Mouse (Mus musculus) kidney, adult 9 months (tissue): ENCODE measurements at regions not wholly inside any gene's neighbourhood (a gene's known extent, or its start where the extent isn't known, plus 50 kb on each side); places are given as distances from the start of the nearest gene placed in this dataset.
A peak's percentile ranks its signal among the peaks of the same experiment; 100 is the strongest.

ENCODE experiments used
- DNase-seq: peaks from one replicate; pipeline ENCODE4 v3.0.0; 2022

DNA sequence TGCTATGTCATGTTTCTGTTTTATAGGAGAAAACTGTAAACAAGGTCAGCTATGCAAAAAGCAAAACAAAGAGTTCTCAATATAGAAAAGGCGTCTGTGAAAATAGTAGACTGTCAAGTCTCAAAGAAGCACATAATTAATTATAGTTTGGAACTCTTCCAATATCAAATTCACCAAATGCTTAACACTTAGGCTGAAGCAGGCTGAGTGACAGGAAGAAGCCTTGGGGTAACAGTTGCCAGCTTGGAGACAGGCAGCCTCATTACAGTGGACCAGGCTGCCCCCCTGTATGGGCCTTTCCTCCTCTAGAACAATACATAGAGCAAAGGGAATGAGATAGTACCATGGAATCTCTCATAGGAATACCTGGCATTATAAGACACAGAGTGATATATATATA, 364.8 kb upstream of the Tenm2 start:
- no peak for DNase-seq

DNA sequence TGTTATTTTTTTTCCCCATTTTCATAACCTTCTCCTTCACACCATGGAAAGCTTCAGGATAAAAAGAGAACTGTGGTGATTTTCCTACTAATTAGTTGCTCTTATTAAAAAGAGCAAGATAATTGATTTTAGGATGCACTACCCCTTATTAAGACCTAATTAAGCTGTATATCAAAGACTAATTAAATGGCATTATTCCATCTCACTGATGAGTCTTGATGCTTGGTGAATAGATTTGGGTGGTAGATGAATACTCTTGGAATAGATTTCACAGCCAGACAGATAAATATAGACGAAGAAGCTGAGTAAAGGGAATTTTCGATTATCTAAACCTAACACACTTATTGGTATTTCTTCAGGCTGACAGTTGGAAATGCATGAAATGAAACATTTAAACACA, 346.5 kb upstream of the Tenm2 start:
- DNase-seq: no peak

DNA sequence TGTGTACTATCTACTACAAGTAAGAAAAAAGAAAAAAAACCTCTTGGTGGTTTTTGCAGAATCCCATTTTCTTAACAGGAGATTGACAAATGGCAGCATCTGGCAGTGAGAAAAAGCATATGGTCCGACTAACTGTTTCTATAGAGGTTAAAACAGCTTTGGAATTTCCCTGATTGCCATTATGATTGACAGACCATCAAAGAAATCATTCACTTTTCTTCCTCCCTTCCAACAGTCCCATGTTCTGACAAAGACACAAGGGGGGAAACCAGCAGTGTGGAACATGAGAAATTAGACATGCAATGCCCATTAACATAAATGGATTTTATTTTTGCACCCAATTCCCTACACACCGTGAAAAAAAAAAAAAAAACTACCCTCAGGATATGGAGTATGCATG, 297.9 kb upstream of the Tenm2 start:
- no peak for DNase-seq

DNA sequence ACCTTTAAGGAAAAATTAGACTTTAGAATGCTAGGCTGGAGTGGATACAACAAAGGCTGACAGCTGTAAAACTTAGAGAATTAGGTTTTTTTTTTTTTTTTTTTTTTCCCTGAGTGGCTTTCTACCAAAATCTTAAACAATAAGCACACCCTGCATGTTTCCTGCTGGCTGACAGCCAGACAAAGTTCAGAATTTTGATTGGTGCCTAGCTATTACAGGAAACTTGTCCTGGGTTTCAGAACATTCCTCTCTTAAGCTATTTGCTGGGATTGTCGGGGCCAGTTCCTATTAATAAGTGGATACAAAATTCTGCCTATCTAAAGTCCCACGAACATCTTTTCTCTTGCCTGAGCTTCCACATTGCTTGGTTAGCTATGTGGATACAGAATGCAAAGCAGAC, 296.7 kb upstream of the Tenm2 start:
- peak; percentile 21 for DNase-seq

DNA sequence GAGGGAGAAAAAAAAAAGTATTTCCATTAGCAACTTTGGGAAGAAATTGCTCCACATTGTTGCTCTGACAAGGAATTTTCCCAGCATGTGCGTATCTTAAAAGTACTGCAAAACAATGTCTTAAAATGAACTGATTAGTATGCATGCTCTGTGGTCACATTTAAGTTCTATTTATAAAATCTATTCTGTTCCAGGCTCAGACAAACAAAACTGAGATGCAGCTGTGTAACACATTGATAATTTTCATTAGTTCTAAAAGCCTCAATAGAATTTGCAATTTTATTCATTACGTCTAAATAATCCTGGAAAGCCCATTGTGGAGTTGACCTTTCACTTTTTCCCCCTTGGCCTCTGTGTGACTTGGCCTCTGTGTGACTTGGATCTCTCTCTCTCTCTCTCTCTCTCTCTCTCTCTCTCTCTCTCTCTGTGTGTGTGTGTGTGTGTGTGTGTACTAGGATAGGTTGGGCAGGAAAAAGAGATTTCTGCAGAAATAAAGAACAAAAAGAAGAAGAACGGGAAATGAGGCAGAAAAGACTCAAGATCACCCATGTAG, 262.8 kb upstream of the Tenm2 start:
- DNase-seq: no peak

DNA sequence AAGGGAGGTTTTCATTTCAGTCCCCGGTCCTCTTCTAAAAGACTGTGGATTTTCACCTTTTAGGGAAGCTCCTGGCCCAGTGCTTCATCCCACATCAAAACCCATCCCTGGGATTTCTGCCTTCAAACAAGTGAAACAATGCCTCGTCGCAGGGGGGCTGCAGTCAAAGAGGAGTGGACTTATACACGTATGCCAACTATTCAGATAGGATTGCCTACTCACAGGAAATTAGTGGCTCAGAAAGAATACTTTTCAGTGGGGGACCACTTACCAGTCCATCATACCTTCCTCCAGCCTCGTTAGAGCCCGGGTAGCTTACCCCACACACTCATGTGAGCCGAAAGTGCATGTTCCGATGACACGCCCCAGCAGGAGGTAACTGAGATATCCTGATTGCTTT, 262.1 kb upstream of the Tenm2 start:
- DNase-seq: no peak

DNA sequence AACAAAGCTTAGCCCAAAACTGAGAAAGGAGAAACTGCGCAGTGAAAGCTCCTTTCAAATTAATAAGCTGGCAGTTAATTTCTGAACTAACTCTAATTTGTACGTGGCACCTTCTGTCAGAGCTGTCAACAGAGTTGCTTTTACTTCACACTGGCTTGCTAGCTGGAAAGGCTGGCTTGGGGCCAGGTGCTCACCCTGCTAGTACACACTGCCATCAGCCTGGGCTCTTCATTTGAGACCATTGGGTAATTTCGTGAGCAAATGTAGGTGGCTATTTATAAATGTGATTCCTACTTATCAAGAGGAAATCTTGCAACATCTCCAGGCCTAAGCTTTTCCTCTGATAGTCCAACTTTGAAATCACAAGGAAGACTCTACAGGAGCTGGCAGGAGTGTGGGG, 244.5 kb upstream of the Tenm2 start:
- DNase-seq: no peak

DNA sequence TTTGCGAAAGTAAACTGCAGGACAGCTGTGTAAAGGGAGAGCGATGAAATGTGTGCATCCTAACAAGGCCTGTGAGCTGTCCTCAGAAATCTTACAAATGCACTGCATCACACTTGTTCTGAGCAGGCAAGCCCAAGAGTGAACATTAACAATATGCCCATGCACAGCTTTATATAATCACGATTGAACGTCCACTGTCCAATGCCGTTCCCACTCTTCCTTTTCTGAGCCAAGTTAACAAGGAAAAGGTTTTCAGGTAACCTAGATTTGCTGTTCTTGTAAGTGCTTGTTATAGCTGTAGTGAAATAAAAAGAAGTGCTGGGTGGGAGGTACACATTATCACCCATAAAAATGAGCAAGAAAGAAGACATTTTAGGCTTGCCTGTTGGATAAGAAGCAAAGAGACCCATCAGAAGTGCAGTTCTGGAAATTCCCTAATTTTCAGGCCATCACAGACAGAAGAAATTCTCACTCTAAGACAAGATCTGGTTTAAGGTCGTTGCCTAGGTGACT, 243.3 kb upstream of the Tenm2 start:
- DNase-seq: no peak

DNA sequence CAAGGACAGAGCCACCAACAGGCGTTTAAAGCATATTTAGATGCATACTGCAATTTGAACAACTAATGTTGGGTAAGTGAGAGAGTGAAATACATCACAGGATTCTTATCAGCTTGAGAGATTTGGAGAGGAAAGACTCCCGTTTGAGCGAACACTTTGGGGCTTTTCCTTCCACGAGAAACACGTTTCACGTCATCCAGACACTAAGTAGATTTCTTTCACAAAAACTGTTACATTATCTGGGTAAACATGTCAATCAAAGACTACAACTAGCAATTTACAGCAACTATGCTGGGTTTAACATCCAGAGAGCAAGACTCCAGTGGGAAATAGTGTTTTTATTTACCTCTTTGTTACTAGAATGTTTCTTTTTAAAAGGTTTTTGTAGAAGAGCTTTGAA, 238.3 kb upstream of the Tenm2 start:
- DNase-seq: no peak

DNA sequence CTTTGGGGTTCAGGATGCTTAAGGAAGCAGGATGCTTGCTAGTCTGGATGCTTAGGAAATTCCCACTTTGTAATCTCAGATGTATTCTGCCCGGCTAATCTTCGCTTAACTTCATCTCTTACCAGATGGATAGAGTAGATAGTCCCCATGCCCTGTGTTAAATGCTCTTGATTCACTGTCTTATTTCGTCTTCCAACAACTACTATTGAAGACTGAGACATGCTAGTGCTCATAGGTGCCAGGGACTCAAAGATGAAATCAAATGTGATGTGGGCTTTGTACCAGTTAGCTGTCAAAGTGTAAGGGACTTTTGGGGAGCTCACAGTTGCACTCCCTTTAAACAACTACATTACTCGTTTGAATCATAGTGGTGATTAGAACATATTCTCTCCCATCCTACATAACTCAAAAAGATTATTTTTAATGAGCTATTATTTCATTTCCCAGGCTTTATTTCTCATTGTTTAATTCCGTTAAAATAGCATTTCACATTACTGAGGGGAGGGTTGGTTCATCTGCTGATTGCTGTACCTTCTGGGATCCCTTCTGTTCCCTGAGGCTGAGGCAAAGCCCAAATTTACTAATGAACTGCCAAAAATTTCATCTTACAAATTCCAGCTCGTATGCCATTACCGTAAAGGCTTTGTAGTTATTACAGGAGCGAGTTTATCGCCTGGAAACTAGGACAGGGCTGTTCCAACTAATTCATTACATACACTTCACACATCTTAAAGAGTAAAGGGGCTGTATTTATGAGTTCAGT, 228.1 kb upstream of the Tenm2 start:
- DNase-seq: no peak

DNA sequence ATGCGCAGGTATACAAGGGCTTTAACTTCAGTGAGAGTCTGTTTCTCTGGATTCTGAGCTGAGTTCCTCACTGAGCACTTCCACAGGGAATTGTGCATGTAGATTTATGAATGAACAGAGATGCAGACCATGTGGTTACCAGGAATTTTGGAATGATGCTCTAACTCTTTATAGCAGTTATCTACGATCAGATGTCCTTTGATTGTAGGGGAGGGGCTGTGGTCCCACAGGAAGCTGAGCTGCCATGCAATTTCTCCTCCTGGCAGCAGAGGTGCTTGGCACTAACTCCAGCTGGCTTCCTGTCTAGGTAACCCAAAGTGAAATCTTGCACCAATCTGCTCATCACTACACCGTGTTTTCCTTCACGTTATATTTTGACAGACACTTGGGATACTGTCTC, 226.6 kb upstream of the Tenm2 start:
- no peak for DNase-seq

DNA sequence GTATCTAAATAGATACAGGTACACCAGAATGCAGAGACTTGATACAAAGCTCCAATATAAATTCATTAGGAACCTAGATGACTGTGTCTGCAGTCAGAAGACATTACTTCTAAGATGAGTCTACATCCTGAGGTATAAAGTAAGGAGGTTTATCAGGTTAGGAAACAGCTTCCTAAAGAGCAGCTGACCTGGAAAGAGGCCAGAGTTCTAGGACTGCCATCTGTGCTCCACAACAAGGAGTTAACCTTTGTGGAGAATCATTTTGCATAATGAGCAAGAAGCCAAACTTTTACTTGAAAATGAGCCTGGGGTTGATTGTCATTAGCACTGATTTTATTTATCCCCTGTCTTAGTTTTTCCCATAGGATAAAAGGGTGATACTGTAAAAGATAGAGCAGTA, 211.6 kb upstream of the Tenm2 start:
- DNase-seq: no peak

DNA sequence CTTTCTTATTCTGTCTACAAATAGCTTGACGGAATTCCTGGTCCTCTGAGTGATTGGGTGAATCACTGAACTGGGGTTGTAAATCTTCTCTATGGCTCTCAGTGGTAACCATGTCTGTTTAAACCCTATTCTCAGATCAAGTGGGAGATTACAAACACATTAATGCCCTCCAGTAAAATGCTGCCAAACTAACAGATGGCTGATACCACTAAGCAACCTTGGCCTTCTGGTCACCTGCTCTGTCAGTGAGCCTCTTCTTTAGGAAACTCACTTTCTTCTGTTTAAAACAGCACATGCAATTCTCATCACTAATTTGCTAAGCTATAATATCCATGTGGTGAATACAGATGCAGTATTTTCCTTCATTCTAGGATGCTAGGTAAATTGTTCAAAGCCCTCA, 210.9 kb upstream of the Tenm2 start:
- no peak for DNase-seq

DNA sequence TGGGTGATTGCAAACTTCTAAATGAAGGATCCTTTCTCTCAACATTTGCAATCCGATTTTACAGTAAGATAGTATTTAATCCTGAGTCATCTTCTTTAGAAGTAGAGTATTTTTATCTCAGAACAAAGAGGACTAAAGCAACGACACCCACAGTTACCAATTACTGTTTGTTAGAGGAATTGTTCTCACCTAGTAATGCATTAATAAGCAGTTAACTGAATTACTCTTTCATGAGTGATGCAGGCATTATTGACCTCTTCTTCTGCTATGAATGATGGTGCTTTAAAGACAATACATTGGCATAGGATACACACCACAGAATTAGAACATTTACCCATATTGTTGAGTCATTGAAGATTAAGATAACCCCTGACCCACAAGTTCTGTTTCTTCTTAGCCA, 207.0 kb upstream of the Tenm2 start:
- DNase-seq: no peak

DNA sequence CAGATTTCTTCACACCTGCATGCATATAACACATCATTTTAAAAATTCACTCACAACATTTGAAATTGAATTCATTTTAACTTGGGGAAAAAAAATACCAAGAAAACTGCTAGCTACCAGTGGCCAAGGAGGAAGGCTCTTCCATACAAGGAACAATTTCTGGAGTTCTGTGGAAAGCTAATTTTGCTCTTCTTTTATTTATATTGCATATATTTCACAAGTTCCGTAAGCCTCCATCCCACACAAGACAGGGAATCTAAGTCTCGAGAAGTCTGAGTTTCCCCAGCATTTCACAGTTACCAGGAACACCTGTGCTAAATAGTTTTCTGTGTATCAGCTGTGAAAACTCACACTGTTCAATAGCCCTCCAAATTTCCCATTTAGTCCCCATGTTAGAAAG, 198.8 kb upstream of the Tenm2 start:
- no peak for DNase-seq

DNA sequence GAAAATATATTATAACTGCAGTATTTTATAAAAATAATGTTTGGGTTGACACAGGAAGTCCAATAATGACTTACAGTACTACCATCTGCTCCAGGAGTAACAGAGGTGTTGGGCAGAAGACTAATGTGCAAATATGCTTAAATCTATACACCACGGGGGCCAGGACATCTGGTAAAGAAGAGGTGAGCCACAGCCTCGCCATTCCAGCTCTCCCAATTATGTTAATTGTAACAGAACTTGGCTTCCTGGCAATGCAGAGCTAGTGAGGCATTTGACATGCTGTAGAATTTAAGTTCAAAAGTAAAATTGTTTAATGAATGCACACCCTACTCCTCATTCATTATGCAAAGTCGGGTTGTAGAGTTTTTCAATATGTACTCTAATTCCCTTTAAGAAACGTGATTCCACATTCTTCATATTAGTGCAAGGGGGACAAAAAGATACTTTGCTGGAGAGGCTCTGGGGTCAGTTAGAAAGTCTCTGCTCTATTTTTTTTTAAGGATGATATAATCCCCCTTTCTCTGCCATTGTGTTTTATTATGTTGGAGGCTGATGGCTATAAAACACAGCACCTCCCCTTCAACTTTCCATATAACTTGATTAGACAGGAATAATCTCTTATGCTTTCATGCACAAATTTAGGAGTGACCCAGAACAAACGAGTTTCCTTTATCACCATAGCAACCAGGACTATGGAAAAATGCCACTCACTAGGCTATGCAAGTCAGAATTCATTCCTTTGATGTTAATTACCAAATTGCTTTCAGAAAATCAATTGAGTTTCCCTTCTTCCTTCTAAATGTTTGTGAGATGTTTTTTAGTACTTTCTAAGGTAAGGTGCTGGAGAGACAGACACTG, 188.8 kb upstream of the Tenm2 start:
- DNase-seq: no peak

DNA sequence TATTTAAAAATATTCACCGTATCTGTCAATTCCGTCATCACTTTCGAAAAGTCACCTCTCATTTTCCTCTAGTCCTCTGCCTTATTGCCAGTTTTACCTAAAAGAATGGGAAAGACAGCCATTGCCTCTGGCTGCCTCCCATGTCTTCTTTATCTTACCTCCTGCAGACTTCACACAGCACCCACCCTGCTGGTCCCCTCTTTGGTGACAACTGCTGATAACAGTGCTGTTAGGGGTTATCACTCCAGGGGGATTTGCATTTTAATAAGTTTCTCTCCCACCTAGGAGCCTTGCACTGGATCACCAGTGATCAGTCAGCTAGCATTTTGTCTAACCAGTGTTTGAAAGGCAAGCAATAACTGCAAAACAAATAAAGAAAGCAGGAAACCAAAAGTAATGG, 177.1 kb upstream of the Tenm2 start:
- no peak for DNase-seq

DNA sequence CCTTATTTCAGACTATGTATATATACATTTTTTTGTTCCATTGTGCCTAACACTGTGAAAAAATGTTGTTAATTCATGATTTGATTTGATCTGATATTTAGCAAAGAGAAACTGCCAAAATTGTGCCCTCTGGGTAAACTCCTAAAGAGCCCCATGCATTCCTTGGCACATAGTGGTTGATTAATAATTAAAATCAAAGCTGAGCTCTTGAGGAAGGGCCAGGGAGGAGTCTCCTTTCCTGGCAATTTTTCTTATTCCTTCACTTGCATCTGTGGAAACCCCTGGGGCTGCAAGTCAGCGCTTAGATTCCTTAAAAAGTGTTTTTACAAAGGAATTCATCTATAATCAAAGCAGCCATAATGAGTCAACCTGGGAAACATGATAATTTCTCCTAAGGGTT, 132.2 kb upstream of the Tenm2 start:
- DNase-seq: peak; percentile 1

DNA sequence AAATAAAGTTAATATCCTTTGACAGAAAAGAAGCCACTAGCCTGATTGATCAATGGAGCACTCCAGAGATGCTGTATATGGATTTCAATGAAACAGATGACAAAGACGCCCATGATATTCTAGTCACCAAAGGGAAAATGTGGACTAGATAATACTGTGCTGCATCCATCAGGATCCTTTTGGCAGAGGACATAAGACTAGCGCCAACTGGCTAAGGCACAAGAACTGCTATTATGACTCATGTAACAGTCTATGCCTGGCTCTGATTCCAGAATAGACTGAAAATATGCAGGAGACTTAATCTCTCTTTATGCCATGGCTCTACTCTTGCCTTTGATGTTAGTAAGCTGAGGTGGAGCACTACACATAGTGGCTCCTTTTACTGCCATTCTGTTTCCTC, 128.7 kb upstream of the Tenm2 start:
- DNase-seq: no peak

DNA sequence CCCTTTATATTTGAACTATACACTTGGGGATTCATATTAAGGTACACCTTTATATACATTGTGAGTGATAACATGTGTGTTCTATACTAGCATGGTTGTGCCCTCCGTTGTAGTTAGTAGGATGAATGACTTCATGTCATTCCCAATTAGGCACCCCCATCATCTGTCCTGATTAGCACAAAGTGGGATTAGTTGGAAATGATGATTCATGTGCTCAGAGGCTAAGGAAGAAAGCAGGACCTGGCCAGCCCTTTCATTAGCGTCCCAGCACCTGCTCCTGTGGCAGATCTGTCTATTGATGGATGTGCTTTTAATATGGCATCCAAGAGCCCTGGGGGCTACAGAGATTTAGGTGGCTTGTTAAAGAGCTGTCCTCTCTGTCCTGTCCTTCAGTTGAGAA, 119.3 kb upstream of the Tenm2 start:
- DNase-seq: no peak

DNA sequence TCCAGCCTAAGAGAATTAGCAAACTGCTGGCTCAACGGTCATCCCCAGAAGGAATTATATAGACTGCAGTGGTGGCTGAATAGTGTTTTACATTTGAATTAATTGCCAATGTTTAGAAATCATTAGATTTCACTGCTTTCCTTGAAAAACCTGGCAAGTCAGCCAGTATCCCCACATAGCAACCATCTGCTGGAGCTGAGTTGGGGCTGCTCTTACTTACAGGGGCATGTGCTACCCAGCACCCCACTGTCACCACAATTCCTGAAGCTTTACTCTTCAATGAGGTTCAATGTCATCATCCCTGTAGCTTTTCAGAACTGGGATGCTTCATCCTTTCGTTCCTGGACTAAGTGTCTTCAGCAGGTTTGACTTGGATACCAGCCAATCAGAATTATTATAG, 73.9 kb upstream of the Tenm2 start:
- no peak for DNase-seq

DNA sequence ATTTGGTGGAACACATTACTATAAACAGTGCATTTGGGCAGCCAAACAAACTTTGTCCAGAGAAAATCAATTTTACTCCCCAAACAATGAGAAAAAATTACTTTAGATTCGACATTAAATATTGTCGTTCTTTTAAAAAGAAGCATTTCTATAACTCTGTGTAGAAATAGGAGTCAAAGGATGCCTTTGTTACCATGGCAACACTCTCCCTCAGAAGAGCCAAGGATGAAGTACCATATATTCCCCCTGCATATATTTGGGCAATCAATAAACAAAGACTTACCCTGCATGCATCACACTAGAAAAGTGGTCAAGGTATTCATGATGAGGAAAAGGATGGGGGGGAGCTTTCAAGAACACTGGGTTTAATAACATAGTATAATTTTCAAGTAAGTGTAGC, 70.9 kb upstream of the Tenm2 start:
- DNase-seq: no peak
